ENCODE assay signal across 17 mouse cellular contexts in genomic region chr12:117540352-117540751, GRCm38 (mm10). TPM values are rescaled to one million over a fixed set of nuclear protein-coding genes. Genes with fewer than 3 reads are reported as not detected.
DNase-seq lines count a peak whose midpoint lies in the region; ATAC-seq lines count a peak whose summit lies in the region.
"Had no signal": no experiment of that assay in that cellular context is flagged by ENCODE, and none has a peak within 500 bp of the region (broad histone marks: within the 10 kb centered on the region; RNA-seq: fewer than 3 reads in every experiment).

No protein-coding gene starts in this region.

- H3K9ac ChIP-seq in kidney, embryonic 14.5 days (ENCODE audit: low read depth, low read length), result no peak overlapping the region
- H3K9ac ChIP-seq: forebrain, embryonic 13.5 days; intestine, embryonic 15.5 days; liver, embryonic 14.5 days; neural tube, embryonic 12.5 days had no signal

- H3K27me3 ChIP-seq in kidney, embryonic 14.5 days (ENCODE audit: control insufficient read depth, insufficient read depth, low read length), result peaks cover under 1% of the 10 kb centered on the region; the same call in 1 of the 2 replicates
- H3K27me3 ChIP-seq: CH12.LX; intestine, embryonic 15.5 days had no signal

- peak; percentile 18 to 76 for DNase-seq in adrenal gland, adult (ENCODE audit: inconsistent age in 2 of 2, low spot score in 1 of 2)
- DNase-seq in adrenal gland, postnatal 4 days (ENCODE audit: low spot score in 2 of 2), result no peak
- peak; percentile 22 for DNase-seq in kidney, postnatal 10 days
- DNase-seq in adrenal gland, postnatal 10 days, result peak; percentile 72
- peak; percentile 6 for DNase-seq in heart, postnatal 25 days (ENCODE audit: low spot score)
- DNase-seq in embryo, embryonic 9.5 days (ENCODE audit: extremely low spot score), result no peak
- no peak for DNase-seq in gastrocnemius, postnatal 25 days
- DNase-seq: cerebellum, adult 18-20 months; thymus, adult 2 months had no signal

- no peak overlapping the region for H3K4me3 ChIP-seq in kidney, embryonic 14.5 days (ENCODE audit: low read length)
- H3K4me3 ChIP-seq: forebrain, embryonic 13.5 days; hindbrain, embryonic 10.5 days; intestine, embryonic 15.5 days; neural tube, embryonic 12.5 days had no signal

- ATAC-seq in kidney, embryonic 14.5 days (ENCODE audit: low FRiP score, low TSS enrichment), result no peak
- ATAC-seq: forebrain, embryonic 13.5 days; intestine, embryonic 15.5 days; Patski had no signal

- H3K27ac ChIP-seq in kidney, embryonic 14.5 days (ENCODE audit: low read depth, low read length), result no peak overlapping the region
- H3K27ac ChIP-seq: forebrain, embryonic 13.5 days; hindbrain, embryonic 10.5 days; intestine, embryonic 15.5 days; liver, embryonic 14.5 days; neural tube, embryonic 12.5 days had no signal

- no peaks in the 10 kb centered on the region for H3K4me1 ChIP-seq in kidney, embryonic 14.5 days (ENCODE audit: control insufficient read depth, insufficient read depth, low read length)
- H3K4me1 ChIP-seq: forebrain, embryonic 13.5 days; hindbrain, embryonic 10.5 days; intestine, embryonic 15.5 days; neural tube, embryonic 12.5 days had no signal

- H3K36me3 ChIP-seq in kidney, embryonic 14.5 days (ENCODE audit: control insufficient read depth, insufficient read depth, low read length), result no peaks in the 10 kb centered on the region
- H3K36me3 ChIP-seq: hindbrain, embryonic 10.5 days; intestine, embryonic 15.5 days; neural tube, embryonic 12.5 days had no signal

- WGBS in kidney, embryonic 14.5 days, result 78% methylated on average over 2 of the region's 2 CpGs

- no peaks in the 10 kb centered on the region for H3K9me3 ChIP-seq in kidney, embryonic 14.5 days (ENCODE audit: control insufficient read depth, low read length)
- H3K9me3 ChIP-seq: forebrain, embryonic 13.5 days; hindbrain, embryonic 10.5 days; intestine, embryonic 15.5 days; neural tube, embryonic 12.5 days had no signal

- no peak overlapping the region for H3K4me2 ChIP-seq in kidney, embryonic 14.5 days (replicated peaks; ENCODE audit: low read depth, low read length)
- H3K4me2 ChIP-seq: forebrain, embryonic 13.5 days; intestine, embryonic 15.5 days; neural tube, embryonic 12.5 days had no signal

- intact Hi-C loops in heart, postnatal 25 days (cut with DNase I), result no loop called here

RNA-seq across cellular contexts. Expression of gene Rapgef5, which starts 24.1 kb away (rescaled TPM):
- total RNA-seq in adrenal gland, postnatal 4 days (2021), result 10 to 100 TPM; 44.2 to 48.3 TPM
- polyA plus RNA-seq in kidney, embryonic 14.5 days (2014; fragmentation: Nextera tagmentation; extraction: Ambion mirVana), result 8.8 and 17.9 TPM in 2 replicates
- total RNA-seq in adrenal gland, postnatal 10 days (2021), result 10 to 100 TPM; 38.4 to 39.5 TPM
- total RNA-seq in heart, postnatal 25 days (2021), result 10 to 100 TPM; 31.7 to 37.9 TPM
- total RNA-seq in gastrocnemius, postnatal 25 days (2021), result 1 to 10 TPM; 5.0 to 6.5 TPM

Comparison
In these comparisons a context has a peak if more than half of its experiments do, and no peak if none do; other contexts are left out.
1. DNase-seq: peak in adrenal gland, adult (2 of 2), kidney, postnatal 10 days (single experiment), adrenal gland, postnatal 10 days (single experiment) and heart, postnatal 25 days (single experiment); none in adrenal gland, postnatal 4 days (0 of 2), embryo, embryonic 9.5 days (single experiment) and gastrocnemius, postnatal 25 days (single experiment).
2. RNA of gene Rapgef5, which starts 24.1 kb away (total RNA-seq): 44.2 to 48.3 TPM in adrenal gland, postnatal 4 days, 38.4 to 39.5 TPM in adrenal gland, postnatal 10 days and 31.7 to 37.9 TPM in heart, postnatal 25 days; 5.0 to 6.5 TPM in gastrocnemius, postnatal 25 days; every median in the first group is over 4 times any median in the second.